Mouse (Mus musculus) kidney, adult 8-10 months (tissue): ENCODE results near the gene Rptor.

Experiments
- DNase-seq, 2 experiments: peaks; one replicate each; pipeline ENCODE4 v3.0.0; 2022

Gene Rptor

DNA sequence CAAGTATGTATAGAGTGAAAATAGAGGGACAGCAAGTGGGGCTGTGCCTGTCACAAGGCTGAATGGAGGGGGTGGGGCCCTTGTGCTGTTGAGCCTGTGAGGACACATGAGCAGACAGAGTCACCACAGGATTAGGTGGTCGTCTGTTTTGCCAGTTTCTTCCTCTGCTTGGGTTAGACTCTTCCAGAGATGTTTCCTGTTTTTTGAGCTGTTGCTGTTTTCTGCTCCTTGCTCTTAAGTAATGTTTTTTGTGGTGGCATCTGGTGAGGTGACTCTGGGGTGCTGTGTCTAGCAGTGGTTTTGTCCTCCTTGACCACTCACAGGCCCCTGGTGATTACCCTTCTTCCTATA is 90.2 kb downstream of the Rptor start:
- no peak for DNase-seq

DNA sequence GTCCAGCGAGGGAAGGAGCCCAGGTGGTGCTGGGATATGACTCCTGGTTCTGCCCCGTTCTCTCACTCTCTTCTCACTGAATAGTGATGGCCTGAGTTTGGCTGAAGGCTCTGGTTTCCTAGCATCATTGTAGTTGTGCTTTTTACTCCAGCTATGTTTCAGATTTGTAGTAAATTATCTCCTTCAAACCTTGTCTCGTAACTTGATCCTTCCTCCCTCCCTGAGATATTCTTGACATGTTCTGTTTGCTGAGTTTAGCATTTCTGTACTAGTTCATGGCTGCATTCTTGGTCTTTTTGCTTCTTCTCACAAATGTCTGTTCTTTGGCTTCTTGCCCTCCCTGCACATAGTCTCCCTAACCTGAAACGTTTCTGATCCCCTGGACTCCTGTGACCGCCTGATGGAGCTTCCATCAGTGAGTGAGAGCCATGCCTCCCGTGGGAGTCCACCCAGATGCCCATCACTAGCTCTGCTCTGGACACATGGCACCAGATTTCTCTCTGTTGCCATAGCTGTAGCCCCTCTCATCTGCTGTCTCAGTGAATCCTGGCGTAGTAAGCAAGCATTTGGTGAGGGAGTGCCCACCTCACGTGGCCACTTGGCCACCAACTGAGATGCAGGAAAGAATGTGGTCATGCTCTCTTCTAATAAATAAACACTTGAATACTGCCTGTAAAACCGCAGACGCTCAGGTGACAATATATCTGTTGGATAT is 91.6 kb downstream of the Rptor start:
- no peak for DNase-seq

DNA sequence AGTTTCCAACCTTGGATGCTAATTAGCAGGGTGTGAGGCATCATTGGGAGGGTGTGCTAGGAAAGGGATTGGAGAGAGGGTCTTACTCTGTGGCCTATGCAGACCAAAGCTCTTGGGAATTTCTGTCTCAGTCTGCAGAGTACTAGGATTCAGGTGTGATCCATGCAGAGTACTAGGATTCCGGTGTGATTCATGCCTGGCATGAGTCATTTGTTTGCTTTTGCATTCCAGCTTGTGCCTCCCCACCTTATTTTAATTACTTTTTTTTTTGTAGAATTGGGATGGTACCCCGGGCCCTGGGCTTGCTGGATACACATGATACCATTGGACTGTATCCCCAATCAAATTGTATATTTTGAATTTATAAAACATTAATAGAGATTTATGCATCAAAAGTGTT is 93.7 kb downstream of the Rptor start:
- DNase-seq = no peak

DNA sequence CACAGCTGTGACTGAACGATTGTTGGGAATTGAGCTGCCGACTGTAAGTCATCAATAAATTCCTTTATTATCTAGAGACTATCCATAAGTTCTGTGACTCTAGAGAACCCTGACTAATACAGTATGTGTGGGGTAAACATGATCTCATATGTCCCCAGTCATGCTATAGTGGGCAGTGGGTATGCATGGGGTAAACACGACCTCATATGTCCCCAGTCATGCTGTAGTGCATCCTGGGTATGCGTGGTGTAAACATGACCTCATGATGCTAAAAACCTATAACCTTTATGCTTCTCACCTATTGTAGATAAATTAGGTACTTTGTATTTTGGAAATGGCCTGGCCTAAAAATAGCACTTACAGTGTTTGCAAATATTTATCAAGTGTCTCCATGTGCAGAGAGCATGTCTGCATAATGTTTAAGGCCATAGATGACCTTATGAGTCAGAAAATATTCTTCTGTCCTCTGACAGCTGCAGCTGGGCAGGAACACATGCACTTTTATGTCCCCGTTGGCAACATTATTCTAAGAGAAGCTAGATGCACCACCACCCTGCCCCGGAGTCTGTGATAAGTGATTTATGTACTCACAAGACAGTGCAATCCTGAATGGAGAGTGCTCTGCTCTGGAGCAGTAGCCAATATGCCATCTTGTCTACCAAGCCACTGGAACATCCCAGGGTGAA is 102.8 kb downstream of the Rptor start:
- no peak for DNase-seq

DNA sequence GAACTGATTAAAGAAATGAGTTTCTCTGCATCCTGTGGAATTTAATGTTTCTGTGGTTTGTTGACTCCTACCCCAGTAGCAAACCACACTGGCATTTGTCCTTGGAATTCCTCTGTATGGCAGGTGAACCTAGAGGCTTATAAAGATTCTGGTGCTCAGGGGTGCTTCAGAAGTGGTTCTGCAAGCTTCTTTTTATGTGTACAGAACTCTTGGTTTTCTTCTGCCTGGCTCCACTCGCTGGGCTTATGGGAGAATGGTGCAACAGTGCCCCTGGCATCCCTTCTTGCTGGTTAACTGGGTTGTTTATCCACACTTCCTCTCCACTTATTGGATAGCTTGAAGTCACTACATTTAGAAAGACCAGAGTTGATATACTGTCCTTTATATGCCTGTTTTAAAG is 104.6 kb downstream of the Rptor start:
- no peak for DNase-seq

DNA sequence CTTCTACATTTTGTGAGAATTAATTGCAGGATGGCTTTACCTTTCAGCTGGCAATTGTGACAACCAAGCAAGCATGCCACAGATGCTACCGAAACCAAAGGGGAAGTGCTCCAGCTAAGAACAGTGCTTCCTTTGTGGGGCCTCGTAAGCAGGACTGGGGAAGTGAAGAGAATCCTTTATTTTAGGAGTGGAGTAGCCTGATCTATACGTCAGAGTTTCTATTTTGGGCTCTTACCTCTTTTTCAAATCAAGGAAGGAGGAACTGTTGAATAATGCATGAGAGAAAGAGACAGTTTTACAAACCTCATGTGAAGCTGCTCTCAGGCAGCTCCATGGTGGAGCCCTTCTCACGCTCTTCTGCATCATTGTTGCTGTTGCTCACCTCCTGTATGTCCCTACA is 106.5 kb downstream of the Rptor start:
- DNase-seq = no peak

DNA sequence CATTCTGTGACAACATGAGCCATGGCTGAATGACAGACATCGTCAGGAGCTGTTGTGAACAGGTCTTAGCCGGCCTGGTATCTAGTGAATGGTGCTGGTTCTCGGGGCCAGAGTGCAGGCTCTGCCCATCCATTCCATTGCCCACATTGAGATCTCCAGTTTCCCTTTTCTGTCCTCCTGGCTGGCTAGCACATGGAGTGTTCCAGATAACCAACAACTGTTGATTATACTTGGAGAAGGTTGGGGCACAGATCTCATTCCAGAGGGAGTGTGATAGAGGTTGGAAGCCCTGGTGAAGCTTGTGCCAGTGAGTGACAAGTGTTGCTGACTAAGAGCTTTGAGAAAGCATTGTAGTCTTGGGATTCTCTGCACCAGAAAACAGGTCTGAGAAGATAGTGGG is 107.6 kb downstream of the Rptor start:
- DNase-seq = no peak

DNA sequence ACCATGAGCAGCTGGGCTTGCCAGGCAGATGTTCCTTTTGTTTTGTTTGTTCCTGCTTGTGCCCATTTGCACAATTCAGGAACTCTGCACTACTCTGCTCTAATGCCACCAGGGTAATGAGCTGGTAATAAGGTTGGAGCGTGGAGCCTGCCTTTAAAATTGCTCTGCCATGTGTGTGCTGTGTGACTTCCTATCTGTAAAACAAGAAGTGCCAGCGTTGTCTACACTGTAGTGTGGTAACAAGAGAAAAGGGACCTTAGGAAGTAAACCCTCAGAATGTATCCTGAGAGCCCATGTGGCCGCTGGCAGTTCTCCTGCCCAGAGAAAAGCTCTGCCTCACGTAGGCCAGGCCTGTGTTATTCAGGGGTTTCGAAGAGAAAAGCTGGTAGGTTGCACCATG is 108.1 kb downstream of the Rptor start:
- DNase-seq = no peak

DNA sequence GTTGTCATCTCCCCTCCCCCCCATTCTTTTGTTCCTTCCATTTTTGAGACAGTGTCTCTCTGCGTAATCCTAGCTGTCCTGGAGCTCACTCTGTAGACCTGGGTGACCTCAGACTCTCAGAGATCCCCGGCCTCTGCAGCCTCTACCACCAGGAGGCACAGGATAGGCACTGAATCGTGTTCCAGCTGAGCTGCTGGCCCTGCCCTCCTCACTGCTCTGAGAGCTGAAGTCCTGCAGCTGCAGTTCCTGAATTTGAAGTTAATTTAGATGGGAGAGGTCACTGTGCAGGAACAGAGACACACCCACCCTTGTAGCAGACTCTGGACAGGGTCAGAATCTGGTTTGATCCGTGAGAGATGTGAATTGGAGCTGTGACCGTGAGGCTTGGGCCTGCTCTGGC is 112.7 kb downstream of the Rptor start:
- DNase-seq = no peak

DNA sequence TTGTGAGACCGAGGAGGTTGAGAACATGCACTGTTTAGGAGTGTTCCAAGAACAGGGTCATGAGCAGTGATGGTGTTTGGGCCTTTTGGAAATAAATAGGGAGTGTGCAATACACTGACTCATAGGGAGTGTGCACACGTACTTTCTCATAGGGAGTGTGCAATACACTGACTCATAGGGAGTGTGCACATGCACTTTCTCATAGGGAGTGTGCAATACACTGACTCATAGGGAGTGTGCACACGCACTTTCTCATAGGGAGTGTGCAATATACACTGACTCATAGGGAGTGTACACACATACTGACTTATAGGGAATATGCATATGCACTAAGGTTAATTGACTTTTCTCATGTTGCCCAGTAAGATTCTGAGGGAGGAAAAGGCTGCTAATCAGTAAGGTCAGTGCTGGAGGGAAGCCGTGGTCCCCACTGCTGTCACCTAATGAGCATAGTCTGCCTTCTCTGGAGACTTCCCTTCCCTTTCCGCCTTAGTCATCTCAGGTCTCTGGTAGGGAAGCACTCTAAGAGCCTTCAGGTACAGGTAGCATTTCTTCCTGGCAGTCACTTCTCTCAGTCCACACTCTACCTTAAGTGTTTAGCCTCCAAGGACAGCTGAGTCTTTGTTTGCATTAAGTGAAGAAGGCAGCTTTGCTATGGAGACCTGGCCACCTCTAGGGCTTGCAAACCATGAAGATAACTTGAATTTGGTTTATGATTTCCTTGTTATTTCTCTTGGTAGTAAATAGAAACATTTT is 113.3 kb downstream of the Rptor start:
- no peak for DNase-seq

DNA sequence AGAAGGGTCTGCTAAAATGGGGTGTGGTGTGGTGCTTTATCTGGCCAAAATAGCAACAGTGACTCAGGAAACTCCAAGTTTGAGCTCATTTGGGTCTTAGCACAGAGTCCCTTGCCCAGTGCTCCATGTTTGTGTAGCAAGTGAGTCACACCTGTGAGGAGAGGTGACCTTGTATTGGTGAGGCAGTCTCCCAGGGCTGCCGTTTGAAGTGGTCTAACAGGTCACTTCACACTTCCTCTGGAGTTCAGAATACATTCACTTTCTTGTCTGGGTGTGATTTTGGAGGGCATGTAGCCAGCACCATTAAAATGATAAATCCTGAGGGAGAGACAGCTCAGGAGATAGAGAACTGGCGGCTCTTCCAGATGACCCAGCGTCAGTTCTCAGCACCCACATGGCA is 115.4 kb downstream of the Rptor start:
- no peak for DNase-seq

DNA sequence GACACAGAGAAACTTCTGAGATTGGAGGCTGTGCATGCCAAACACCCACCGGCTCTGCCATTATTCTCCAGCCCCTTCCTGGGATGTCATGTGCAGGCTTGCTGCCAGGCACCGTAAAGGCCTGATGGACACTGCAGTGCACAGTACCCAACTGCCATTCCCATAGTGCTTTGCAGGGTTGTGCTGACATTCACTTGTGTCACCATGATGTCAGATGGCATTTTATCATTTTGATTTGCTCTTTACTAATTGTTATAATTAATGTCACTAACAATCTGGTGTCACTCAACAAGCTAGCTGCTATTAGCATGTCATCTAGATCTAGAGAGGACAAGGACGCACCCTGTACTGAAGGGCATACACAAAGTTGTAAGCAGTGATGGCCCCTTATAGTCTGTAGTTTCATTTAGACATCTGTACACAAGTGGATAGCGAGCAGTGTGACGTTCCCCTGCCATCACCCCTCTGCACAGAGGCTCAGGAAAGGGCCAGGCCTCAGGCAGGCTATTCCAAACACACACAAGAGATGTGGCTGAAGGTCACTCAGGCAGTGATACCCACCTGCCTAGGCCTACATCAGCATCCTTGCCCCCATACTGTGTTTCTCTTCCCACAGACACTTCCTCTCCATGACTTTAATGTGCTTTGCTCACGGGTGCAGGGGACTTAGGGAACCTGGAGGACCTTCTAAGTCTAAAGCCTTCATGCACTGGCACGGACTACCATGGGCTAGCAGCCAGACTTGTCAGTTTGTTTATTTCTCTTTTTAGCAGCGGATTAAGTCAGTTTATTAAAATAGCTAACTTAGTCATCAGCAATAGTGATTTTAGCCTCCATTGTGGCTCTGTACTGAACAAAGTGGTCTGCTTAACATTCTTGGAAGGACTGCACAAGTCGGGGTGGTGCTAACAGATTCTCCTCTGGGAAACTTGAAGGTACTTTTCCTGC is 117.7 kb downstream of the Rptor start:
- no peak for DNase-seq

DNA sequence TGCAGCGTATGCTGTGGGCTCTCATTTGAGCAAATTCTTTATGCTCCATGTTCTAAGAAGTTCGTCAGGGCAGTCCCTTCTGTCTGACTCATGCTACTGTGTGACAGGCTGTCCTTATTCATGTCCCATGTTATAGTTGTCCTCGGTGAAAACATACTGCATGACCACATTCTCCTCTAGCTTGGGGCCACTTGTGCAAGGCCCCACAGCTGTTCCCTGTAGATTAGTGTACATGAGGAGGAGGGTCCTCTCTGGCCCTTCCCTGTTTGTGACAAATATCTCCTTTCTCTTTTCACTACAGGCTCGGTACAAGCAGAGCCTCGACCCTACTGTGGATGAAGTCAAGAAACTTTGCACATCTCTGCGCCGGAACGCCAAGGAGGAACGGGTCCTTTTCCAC is 122.0 kb downstream of the Rptor start:
- DNase-seq = no peak

DNA sequence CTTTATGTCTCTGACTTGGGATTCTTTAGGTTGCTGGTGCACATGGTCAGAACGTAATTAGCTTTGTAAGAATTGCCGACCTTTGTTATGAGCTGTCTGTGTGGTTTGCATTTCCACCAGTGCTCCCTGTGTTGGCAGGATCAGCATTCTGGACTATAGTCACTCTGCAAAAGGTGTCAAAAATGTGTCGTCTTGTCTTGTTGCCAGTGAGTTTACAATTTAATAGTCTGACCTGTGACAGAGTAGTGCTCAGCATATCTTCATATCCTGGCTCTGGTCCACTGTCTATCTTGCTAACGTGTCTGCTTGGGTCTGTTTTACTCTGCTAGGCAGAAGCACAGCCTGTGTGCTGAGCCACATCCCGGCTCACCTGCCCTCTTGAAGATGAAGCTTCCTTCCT is 128.7 kb downstream of the Rptor start:
- peak in 1 of 2 experiments; percentile 8 for DNase-seq

DNA sequence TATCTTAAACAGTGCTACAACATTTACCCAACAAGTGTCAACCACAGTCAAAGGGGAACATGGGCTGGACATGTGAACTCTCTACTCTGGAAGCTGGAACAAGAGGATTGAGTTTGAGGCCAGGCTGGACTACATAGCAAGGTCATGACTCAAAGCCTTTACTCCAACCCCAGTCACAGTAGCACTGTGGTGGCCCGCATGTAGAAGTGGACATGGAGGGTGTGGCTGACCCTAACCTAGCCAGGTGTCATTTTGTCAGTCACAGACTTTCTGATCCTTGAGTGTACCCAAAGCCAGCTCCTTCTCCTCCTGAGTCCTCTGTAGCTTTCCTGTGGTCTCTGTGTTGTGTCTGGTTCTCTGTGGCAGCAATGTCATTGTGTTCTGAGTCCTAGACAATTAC is 129.7 kb downstream of the Rptor start:
- no peak for DNase-seq

DNA sequence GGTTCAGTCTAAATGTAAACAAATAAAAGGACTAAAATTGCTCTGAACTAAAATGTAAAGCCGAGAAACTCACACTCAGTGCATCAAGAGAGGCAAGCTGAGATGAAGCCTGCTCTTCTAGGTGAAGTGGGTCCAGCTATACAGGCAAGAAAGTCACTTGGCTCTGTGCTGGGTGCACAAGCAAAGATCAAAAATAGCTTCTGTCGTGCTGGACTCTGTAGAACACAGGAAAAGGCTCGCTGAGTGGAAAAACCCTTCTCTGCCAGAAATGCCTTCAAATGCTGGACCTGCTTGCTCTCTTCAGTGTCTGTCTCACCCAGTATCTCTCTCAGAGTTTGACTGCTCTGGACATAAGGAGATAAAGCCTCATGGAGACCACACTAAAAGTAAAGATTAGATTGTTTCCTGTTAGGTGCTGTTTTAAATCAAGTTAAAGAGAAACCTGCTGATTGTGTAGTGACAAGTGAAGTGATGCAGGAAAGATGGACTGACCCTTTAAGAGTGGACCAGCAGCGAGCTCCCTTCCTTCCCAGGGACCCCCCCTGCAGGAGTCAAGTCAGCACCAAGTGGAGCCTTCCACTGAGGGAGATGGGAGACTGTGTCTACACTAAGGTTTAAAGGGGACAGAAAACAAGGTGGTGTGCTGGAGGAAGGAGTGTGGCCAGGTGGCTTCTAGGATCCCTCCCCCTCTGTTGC is 130.4 kb downstream of the Rptor start:
- no peak for DNase-seq

DNA sequence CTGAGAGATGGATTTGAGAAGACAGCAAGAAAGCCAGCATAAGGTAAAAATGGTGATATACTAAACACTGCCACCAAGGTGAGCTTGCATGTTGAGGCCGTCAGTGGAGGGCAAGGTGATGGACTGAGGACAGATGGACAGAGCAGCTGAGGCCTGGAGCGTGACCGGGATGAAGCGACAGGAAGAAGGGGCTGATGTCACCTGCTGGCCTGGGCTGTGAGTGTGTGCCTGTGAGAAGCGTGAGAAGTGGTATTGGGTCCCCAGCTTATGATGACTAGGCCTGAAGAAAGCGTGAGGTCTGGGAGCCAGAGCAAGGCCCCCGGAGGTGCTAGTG is 130.9 kb downstream of the Rptor start:
- no peak for DNase-seq

DNA sequence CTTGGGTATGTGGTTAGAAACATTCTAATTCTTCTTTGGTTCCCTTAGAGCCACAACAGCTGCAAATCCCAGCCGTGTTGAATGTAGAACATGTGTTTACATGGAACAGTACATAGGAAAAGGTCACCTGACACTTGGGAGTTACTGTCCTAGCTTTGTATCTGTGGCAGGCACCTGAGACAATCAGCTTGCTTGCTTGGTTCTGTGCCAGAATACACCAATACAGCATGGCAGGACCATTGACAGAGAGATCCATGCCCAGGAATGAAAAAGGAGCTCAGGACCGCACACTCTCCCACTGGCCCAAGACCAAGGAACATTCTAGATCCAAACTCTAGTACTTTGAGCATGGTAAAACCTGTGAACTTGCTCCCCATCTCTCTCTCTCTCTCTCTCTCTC is 132.4 kb downstream of the Rptor start:
- DNase-seq = no peak

DNA sequence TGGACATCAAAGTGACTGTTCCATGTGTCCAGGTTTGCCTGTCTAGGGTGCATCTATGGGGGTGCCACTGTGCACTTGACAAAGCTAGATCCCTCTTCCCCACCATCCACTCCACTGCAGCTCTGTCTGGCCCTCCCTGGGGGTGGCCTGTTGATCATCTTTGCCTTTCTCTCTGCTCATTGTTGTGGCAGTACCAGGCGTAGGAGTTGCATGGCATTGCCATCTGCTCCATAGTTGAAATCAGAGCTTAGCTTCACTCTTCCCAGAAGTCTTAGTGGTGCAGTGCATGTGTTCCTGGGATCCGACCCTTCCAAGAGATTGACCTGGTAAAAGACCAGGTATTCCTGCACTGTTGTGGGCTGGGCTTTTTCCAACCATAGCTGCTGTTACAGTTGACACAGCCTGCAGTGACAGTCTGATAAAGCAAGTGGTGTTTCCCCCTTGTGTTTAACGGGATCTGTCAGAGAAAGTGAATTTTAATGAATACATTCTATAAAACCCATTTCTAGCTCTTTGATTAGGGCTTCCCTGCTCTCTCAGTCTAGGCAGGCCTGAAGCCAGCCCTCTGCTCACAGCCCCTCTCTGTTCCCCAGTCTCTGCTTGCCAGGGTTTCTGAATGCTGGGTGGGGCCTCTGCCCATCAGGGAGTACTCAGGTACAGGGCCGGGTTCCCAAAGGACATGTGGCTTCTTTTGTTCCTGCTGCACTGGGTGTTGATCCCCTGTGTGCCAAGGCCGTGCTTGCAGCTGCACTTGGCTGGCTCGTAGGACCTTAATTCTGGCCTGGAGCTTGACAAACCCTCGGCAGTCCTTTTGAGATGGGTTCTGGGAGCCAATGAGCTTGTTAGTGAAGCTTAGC is 136.5 kb downstream of the Rptor start:
- no peak for DNase-seq

DNA sequence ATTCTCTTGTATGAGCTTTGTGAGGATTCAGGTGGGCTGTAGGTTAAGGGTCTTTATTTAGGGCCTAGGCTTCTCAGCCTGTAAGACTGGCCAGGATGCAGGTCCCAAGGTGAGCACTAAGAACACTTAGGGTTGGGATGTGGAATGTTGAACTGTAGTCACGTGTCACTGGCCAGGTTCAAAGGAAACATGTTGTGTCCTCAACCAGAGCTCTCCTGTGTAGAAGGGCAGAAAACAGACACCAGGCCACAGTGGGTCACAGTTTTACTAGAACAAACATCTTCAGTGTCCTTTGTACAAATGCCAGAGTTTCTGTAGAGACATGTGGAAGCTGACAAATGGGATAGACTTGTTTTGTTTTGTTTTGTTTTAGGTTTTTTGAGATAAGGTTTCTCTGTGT is 138.7 kb downstream of the Rptor start:
- DNase-seq = peak; percentile 40 to 47

DNA sequence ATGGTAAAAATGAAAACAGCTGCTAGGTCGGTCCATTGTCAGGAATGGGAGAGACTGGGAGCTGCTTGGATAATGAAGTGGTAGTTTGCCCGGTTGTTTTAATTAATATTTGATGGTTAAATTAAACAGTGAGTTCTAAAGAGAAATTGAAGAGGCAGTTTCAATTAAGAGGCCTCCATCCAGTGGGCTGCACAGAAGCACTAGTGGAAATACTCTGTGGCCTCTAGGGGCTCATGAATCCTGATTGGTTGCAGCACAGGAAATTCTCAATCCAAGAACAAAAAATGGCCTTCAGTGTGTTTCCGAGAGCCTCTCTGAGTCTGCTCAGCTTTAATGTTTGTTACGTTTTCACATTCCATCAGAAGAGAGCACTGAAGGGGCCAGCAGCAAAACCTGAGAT is 141.7 kb downstream of the Rptor start:
- DNase-seq = no peak

DNA sequence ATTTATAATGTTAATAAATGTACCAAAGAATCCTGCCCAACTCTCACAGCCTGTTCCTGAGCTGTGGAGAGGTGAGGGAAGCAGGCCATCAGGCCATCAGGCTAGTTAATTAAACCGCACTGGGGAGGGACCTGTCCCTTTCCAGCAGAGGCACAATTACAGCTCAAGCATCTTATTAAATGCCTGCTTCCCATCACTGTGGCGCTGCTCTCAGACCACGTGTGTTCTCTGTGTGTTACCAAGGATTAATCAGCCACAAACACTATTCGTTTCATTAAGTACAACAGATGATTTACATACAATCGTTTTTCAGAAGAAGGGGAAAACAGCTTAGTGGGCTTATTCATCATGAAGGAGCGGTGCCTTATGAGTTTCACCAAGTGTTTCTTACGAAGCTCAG is 142.6 kb downstream of the Rptor start:
- DNase-seq = no peak
